Mouse (Mus musculus) fat pad, adult 2 months (tissue): ENCODE measurements around the gene Prickle4.
A peak's percentile ranks its signal among the peaks of the same experiment; 100 is the strongest.

ENCODE experiments used
- DNase-seq: peaks from one replicate; pipeline ENCODE4 v3.0.0-alpha.2; 2011; ENCODE audit warnings: low read depth, low spot score; ENCODE audit errors: extremely low read depth

Prickle4 gene

DNA sequence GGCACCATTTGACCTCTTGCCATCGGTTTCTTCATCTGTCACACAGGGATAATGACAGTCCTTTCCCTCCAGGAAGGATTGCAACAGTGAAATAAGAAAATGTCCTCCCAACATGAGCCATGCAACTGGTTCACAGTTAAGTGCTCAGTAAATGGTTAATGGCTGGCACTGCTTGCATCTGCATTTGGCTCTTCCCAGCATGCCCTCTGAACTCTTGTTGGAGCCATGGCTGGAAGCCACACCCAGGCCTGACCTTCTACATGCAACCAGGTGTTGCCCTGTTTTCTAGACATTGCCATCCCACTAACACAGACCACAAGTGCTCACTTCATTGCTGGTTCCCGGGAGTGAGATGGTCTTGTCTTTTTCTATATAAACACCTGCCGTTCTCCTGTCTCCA, 13.4 kb upstream of the Prickle4 start:
- DNase-seq, result peak; percentile 45

DNA sequence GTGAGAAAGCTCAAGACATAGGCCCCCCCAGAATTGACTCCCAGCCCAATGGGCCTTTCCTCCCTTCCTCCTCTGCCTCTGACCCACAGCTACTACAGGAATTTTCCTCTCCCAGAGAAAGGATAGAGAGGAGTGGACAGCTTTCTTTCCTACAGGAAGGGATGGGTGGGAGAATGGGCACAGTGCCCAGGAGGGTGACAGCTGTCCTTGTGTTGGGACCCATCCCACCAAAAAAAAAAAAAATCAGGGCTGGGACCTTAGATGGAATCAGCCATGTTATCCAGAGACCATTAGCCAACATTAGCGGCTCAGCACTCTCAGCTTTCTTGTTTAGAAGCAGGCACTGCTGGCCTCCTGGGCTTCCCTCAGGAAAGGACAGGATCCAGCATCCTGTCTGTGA, 11.7 kb upstream of the Prickle4 start:
- DNase-seq, result no peak

DNA sequence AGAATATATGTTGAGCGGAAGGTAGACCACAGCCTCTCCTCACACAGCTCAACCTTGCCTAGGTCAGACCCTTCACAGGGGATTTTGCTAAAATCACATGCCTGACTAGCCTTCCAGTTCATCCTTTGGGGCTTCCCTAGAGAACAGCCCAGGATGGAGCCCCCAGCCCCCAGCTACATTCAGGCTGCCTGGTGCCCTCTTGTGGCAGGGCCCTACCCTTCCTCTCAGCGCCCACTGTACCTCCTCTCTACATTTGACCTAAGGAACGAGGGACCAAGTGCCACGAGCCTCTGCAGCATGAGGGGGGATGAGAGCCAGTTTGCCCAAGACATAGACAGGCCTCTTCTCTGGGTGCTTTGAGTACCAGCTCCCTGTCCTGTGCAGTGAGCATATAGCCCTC, 10.2 kb upstream of the Prickle4 start:
- no peak for DNase-seq

DNA sequence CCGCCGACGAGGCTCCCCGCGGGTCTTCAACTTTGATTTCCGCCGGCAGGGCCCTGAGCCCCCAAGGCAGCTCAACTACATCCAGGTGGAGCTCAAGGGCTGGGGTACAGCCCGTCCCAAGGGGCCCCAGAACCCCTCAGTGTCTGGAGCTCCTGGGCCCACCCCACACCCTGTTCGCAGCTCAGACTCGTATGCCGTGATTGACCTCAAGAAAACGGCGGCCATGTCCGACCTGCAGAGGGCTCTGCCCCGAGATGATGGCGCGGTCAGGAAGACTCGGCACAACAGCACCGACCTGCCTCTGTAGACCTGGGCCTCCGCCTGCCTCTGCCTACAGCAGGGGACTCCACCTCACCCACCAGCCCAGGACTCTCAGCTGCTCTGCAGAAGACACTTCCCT, 9.0 kb upstream of the Prickle4 start:
- no peak for DNase-seq

DNA sequence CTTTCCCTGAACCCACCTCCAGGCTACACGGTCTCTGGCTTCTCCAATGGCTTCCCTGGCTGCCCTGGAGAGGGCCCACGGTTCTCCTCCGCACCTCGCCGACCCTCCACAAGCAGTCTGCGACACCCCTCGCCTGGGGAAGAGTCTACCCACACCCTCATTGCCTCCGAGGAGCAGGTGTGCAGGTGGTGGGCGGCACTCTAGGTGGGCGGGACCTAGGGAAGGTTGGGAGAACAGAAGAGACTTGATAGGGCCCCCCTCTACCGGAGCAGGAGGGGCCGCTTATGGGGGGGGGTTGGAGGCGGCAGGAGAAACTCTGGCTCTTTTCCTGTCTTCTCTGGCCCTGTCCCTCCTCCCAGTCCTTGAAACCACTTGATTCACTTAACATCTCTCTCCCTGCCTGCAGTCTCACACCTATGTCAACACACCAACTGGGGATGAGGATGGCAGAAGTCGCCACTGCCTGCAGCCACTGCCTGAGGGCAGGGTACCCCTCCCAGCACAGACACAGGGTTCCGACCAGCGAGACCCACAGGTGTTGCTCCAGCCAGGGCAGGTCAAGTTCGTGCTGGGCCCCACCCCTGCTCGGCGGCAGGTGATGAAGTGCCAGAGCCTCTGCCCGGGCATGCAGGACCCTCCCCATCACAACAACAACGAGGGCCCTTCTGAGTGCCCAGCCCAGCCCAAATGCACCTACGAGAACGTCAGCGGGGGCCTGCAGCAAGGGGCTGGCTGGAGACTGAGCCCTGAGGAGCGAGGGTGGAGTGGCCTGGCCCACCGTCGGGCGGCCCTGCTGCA, 8.2 kb upstream of the Prickle4 start:
- no peak for DNase-seq

DNA sequence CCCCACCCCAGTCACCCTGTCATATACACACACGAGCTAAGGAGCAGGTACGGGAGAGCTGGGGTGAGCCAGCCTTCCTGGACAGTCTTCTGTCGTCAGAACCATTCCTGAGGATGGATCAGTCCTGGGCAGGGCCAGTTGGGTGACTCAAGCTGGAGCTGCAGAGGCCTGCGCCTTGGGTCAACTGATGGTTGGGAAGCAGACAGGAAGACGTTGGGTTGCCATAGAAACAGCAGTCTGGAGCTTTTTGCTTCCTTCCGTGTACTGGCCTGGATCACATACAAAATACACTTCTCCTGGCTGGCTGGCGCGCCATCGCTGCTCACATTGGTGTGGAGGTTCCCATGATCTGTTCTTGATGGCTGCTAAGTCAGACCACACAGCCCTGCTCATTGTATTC, 7.3 kb upstream of the Prickle4 start:
- no peak for DNase-seq

DNA sequence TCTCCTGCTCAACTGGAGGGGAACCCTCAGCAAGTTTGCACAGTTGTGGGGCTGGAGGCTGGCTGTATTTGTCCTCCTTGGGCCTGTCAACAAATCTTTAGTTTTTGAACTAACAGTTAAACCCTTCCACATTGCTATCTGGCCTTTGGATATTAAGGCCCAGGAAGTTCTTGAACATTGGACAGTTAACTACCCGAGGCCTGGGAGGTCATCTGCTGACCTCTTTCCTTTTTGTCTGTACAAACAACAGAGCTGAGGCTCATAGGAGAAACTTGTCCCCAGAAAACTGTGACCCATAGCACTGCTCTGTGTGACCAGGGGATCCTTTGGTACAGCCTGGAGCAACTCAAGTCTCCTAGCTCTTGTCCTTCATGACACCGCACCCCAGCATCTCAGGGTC, 4.5 kb upstream of the Prickle4 start:
- DNase-seq, result no peak

DNA sequence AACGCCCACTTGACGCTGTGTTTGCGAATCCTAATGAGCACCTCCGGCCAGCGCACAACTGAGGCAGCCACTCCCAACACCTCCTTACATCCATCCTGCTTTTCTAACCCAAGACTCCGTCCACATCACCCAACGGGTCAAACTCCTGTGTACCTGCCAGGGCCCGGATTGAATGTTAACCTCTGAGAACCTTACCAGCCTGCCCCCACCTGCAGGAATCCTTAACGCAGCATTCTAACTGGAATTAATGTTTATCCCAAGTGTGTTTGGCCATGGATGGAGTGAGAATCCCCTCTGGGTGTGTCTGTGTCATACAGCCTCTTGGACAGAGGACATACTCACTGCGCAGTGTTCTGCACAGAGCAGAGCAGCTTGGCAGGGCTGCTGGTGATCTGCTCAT, 3.6 kb upstream of the Prickle4 start:
- DNase-seq, result no peak

DNA sequence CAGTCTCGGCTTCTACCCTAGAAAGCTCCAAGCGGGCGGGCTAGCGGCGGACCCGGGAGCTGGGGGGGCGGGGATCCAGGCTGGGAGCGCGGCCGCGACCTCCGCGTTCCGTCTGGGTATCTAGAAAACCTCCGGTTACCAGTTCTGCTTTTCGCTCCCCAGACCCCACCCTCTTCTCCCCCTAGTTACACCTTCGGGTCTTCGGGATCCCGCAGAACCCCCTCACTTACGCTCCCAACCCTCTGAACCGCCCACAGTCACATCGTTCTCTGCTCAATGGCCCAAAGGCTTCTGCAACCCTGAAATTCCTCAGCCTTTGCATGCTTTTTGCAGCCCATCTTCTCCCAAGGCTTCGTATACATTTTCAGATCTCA, 788 bp upstream of the Prickle4 start:
- no peak for DNase-seq

DNA sequence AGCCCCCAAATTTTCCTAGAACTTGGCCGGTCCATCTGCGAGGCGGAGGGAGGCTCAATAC, 264 bp downstream of the Prickle4 start, which contains the start of gene Gm21981:
Gene Gm21981 (minus strand): TSS at position 14 of the 61 bp plus-strand sequence.
- DNase-seq, result no peak

DNA sequence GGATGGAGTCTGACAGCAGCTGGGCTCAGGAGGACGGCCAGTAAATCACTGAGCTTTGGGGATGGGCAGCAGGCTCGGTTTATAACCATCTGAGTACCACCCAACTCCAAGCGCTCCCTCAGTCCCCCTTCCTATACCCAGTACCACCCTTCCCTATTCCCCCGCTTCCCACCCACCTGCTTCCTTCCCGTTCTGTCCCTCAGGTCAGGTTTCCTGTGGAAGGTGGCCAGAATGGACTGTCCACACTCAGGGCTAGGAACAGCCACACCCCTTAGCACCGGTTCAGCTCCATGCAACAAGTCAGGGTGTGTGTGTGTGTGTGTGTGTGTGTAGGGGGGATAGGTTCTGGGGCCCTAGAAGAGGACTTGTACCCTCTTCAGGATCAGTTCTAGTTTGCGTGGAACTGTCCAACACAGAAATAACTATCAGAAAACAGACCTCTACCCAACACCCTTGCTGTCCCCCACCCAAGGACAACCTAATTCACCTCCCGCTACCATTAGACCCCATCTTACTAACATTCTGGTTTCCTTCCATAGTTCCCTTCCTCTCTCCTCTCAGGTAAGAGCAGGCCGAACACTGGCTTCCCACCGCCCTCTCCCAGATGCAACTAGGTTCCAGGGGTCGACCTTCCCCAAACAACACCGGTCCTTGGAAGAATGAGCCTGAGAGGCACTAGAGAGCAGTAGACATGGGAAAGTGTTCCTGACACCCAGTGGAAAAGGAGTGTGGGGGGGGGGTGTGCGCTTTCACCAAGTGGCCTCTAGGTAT, 680 bp downstream of the Prickle4 start:
- no peak for DNase-seq

DNA sequence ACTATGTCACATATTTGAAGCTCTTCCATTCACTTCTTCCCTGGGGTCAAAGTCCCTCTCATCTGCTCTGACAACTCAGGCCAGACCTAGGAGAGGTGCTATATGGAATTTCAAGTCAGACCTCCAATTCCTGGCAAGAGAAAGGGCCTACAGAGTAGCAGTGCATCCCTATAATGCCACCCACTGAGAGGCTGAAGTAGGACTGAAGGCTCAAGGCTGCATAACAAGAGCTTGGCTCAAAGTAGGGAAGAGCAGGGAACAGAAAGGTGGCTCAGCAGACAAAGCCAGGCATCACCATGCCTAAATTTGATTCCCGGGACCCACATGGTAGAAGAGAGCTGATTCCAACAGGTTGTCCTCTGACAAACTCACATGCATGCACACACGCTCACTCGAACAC, 2.9 kb downstream of the Prickle4 start:
- DNase-seq, result no peak

DNA sequence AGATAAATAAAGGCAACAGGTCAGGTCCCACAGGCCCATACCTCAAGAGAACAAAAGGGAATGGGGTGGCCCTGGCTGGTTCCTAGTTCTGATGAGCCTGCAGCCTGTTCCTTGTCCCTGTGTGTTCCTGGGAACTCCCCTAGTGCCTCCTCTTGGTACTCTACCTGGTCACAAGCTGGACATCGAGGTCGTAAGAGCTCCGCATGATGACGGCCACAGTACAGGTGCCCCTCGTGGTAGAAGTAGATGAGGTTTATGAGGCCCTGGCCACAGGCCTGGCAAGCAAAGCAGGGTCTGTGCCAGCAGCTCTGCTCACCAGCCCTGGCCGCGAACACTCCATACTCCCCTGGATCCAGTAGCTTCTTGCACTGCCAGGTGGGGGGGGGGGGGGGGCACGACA, 4.6 kb downstream of the Prickle4 start:
- no peak for DNase-seq

DNA sequence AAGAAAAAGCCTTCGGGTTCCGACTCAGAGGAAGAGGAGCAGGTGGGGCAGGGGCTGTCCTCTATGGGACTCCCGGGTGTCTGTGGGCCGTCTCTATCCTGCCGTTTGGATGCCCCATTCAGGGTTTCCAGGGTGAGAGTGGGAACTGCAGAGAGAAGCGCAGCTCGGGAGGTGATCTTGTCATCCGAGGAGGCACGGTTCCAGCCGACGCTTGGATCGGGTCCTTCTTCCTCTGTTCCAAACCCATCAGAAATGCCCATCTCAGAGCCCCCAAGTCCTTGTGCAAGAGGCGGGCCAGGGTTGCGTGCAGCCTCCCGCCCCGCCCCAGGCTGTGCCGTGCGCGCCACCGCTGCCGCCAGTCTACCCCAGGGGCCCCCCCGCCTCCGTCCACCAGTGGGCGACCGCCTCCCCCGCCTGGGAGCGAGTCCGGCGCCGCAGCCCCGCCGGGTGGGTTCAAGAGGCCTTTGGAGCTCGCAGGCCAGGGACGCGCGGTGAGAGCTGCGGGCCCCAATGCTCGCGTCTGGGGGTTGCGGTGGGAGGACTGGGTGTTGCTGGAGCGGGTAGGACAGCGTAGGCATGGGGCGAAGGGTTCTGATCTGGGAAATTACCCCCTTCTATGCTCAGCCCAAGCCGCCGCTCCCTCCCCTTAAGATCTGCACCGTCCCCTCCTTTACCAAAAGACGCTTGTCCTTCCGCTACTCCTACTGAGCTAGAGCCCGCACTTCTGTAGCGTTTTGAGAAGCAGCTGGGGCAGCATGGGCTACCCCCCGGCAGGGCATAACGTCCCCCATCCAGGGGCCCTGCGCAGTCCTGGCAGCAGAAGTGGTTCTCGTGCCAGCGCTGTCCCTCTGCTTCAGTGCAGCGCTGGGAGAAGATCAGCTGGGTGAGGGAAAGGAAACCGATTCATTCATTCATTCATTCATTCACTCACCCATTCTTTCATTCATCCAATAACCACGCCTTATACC, 5.6 kb downstream of the Prickle4 start, which contains the start of gene Frs3:
Gene Frs3 (plus strand): TSS at position 423 of the 968 bp plus-strand sequence.
- no peak for DNase-seq

DNA sequence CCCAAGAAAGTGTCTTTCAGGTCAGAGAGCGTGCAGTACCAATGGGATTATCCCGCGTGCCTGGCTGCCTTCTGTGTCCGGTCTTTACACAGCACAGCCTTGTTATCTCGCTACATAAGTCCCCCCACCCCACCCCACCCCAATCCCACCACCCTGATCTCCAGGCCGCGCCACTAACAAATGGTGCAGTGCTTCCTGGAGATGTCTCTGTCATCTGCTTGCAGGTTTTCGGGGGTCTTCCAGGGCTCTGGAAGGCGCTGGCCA, 6.3 kb downstream of the Prickle4 start, which contains the start of gene Tomm6:
Gene Tomm6 (minus strand): TSS at position 43 of the 264 bp plus-strand sequence.
- DNase-seq, result no peak

DNA sequence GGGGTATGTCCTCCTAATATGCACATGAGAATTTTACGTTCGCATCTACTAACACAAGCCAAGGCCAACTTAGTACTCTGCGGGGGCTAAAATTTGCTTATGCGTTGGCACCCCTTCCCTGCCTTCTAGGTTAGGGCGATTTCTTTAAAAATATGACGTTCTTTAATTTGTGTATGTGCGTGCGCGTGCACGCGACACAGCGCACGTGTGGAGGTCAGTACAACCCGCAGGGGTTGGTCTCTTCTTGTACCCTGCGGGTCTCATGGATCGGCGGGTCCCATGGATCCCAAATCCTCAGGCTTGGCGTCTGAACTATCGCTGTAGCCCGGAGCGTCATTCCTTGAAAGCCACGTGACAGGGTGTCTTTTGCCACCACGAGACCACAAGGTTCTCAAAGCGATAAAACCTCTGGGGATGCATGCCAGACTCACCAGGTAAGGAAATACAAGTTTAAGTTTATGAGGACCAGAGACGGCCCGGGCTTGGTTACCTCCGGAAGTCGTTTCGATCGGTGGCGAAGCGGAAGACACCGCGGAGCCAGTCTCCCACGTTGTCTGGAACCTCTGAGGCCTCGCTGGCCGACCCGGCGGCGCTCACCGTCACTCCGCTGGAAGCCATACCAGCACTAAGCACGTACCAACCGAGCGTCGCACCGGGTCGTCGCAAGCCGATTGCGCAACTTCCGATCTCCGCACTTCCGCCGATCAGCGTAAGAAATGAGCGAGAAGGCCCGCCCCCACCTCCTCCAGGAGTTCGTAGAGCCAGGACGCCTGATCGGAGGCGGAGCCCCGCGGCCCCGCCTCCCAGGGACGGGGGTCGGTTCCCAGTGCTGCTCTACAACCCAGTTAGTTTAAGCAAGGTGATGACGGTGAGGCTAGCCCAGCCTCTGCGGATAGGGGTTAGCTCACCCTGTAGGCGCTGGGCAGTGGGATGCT, 6.9 kb downstream of the Prickle4 start:
- DNase-seq, result peak; percentile 71

DNA sequence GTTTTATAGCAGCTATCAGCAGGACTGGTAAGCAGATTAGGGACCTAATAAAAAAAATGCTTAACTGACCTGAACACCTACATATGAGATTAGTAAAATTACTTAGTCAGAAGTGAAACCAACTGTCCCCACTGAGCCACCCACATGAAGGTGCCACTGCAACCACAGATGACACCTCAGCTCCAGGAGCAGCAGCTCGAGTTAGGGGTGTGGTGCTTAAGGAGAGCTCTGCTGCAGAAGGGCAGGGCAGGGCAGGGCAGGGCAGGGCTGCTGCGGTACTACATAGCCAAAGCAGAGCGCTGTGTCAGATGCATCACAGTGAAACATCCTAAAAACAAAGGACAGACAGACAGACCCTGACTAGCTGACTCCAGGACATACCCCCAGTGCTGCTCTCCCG, 11.7 kb downstream of the Prickle4 start:
- no peak for DNase-seq

DNA sequence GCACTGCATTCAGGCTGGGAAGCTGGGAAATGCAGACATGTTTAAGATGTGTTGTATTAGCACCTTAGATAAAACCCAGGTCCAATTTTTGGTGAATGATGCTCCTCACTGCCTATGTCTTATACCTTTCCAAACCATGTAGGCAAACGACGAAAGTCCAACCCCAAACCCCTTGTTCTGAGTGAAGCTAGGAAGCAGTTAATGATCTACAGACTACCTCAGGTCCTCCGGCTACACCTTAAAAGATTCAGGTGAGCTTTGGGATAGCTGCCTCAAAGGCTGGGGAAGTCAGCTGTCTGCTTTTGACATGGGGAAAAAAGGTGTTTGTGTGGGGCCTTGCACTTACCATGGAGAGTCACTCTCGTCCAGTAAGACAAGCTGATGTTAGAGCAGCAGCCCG, 15.8 kb downstream of the Prickle4 start:
- no peak for DNase-seq

DNA sequence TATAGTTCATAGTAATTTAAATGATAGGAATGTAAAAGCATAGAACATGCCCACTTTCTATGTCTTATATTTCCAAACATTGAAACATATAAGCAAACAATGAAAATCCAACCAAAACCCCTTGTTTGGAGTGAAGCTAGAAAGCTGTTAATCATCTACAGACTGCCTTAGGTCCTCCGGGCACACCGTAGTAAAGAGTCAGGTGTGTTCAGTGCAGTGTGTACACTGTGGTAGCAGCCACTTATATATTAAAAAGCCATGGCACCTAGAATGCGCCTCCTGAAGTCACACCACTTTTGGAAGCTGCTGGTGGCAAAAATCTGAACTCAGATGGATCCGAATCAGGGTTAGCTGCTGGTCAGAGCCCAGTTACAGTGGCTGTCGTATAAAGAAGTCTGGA, 16.3 kb downstream of the Prickle4 start:
- DNase-seq, result no peak

DNA sequence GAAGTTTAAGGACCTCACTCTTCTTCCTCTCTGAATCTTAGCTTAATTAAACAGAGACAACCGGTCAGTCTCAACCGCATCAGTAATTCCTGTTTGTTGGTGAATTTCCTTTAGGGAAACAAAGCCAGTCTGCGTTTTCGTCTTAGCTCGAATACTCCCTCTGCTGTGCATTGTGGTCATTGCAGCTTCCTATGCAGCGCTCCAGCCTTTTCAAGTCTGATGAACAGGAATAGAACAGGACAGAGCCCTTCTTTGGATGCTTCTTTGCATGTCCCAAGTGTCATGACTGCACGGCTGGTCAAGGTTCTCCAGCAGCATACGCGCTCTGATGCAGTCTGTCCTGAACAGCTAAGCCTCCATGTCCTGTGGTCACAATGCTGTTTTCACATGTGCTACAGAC, 18.0 kb downstream of the Prickle4 start:
- DNase-seq, result no peak
